In genomic region chr4:89129311-89129913, GRCm38 (mm10) we compare ENCODE assay signal across 8 mouse cellular contexts. TPM values are rescaled to one million over a fixed set of nuclear protein-coding genes. Genes with fewer than 3 reads are reported as not detected.
A peak's percentile ranks its signal among the peaks of the same experiment; 100 is the strongest.
DNase-seq lines count a peak whose midpoint lies in the region; ATAC-seq and TF ChIP-seq lines count a peak whose summit lies in the region.

No protein-coding gene starts in this region.

- peak; percentile 38; the same call in 1 of the 2 replicates for ATAC-seq in limb, embryonic 13.5 days (ENCODE audit: low FRiP score, low read depth)
- peak; percentile 36; the same call in 1 of the 2 replicates for ATAC-seq in midbrain, embryonic 14.5 days (ENCODE audit: low FRiP score, low TSS enrichment)
- ATAC-seq in stomach, embryonic 14.5 days (ENCODE audit: insufficient number of reproducible peaks, insufficient read depth, low FRiP score, low read depth), result peak; percentile 38; the same call in 1 of the 2 replicates

- no peak for TF ChIP-seq POLR2A in kidney, adult 2 months (IDR thresholded peaks at IDR 0.05; ENCODE audit: low read depth, low read length)

- no peaks in the 10 kb centered on the region for H3K9me3 ChIP-seq in limb, embryonic 13.5 days
- no peaks in the 10 kb centered on the region for H3K9me3 ChIP-seq in midbrain, embryonic 14.5 days (ENCODE audit: control insufficient read depth, low read length)
- H3K9me3 ChIP-seq in stomach, embryonic 14.5 days (ENCODE audit: control insufficient read depth, low read depth, low read length), result no peaks in the 10 kb centered on the region

- no peak overlapping the region for H3K4me3 ChIP-seq in kidney, adult 2 months (ENCODE audit: insufficient read depth, low read depth, low read length)
- H3K4me3 ChIP-seq in limb, embryonic 13.5 days, result no peak overlapping the region
- no peak overlapping the region for H3K4me3 ChIP-seq in midbrain, embryonic 14.5 days (replicated peaks; ENCODE audit: low read depth, low read length)
- no peak overlapping the region for H3K4me3 ChIP-seq in stomach, embryonic 14.5 days (ENCODE audit: low read depth, low read length)

- H3K9ac ChIP-seq in limb, embryonic 13.5 days, result no peak overlapping the region
- H3K9ac ChIP-seq in midbrain, embryonic 14.5 days (replicated peaks; ENCODE audit: low read length), result no peak overlapping the region
- no peak overlapping the region for H3K9ac ChIP-seq in stomach, embryonic 14.5 days (replicated peaks; ENCODE audit: low read depth, low read length)

- TF ChIP-seq CTCF in kidney, adult 2 months (conservative IDR thresholded peaks at IDR 0.05; ENCODE audit: insufficient read depth, insufficient read length, low read depth, low read length), result peak; percentile 21; the same call in 1 of the 2 replicates

- no peak overlapping the region for H3K27ac ChIP-seq in kidney, adult 2 months (ENCODE audit: insufficient read depth, low read depth, low read length)
- H3K27ac ChIP-seq in limb, embryonic 13.5 days, result no peak overlapping the region
- H3K27ac ChIP-seq in midbrain, embryonic 14.5 days (replicated peaks; ENCODE audit: low read depth, low read length), result no peak overlapping the region
- H3K27ac ChIP-seq in stomach, embryonic 14.5 days (ENCODE audit: low read length), result no peak overlapping the region

- no peaks in the 10 kb centered on the region for H3K36me3 ChIP-seq in kidney, adult 2 months (ENCODE audit: control insufficient read depth, insufficient read depth, low read length)
- no peaks in the 10 kb centered on the region for H3K36me3 ChIP-seq in limb, embryonic 13.5 days
- no peaks in the 10 kb centered on the region for H3K36me3 ChIP-seq in midbrain, embryonic 14.5 days (ENCODE audit: control insufficient read depth, insufficient read depth, low read length)
- no peaks in the 10 kb centered on the region for H3K36me3 ChIP-seq in stomach, embryonic 14.5 days (ENCODE audit: control insufficient read depth, insufficient read depth, low read length)

- H3K4me2 ChIP-seq in limb, embryonic 13.5 days (replicated peaks), result peak overlapping the region; percentile 45
- peak overlapping the region; percentile 34 for H3K4me2 ChIP-seq in midbrain, embryonic 14.5 days (ENCODE audit: low read length)
- H3K4me2 ChIP-seq in stomach, embryonic 14.5 days (replicated peaks; ENCODE audit: low read depth, low read length), result no peak overlapping the region

- DNase-seq in 3T3-L1 (ENCODE audit: low read depth, low spot score), result peak; percentile 92
- DNase-seq in R1 (ENCODE audit: low read depth, low spot score), result peak; percentile 83
- peak; percentile 87 for DNase-seq in embryo, embryonic 11 days
- DNase-seq in heart, adult 8-10 months (ENCODE audit: low spot score), result peak; percentile 60
- peak; percentile 73 for DNase-seq in kidney, adult 2 months
- peak; percentile 92 for DNase-seq in midbrain, embryonic 14.5 days

- 2% methylated on average over 5 of the region's 5 CpGs for WGBS in kidney, adult 2 months
- WGBS in limb, embryonic 13.5 days, result 8% methylated on average over 5 of the region's 5 CpGs
- 5% methylated on average over 5 of the region's 5 CpGs for WGBS in midbrain, embryonic 14.5 days
- WGBS in stomach, embryonic 14.5 days, result 4% methylated on average over 5 of the region's 5 CpGs

- H3K27me3 ChIP-seq in kidney, adult 2 months (replicated peaks; ENCODE audit: control insufficient read depth, insufficient read depth, low read length), result no peaks in the 10 kb centered on the region
- no peaks in the 10 kb centered on the region for H3K27me3 ChIP-seq in limb, embryonic 13.5 days
- no peaks in the 10 kb centered on the region for H3K27me3 ChIP-seq in midbrain, embryonic 14.5 days (ENCODE audit: control insufficient read depth, insufficient read depth, low read length)
- H3K27me3 ChIP-seq in stomach, embryonic 14.5 days (ENCODE audit: control insufficient read depth, insufficient read depth, low read length), result no peaks in the 10 kb centered on the region

- no peaks in the 10 kb centered on the region for H3K4me1 ChIP-seq in kidney, adult 2 months (ENCODE audit: control insufficient read depth, insufficient read depth, low read length)
- peaks cover 5% of the 10 kb centered on the region; the same call in 1 of the 2 replicates for H3K4me1 ChIP-seq in limb, embryonic 13.5 days
- H3K4me1 ChIP-seq in midbrain, embryonic 14.5 days (ENCODE audit: control insufficient read depth, insufficient read depth, low read length), result no peaks in the 10 kb centered on the region
- H3K4me1 ChIP-seq in stomach, embryonic 14.5 days (ENCODE audit: control insufficient read depth, insufficient read depth, low read length), result no peaks in the 10 kb centered on the region

RNA-seq across cellular contexts. Expression of gene Mtap, which starts 7.5 kb away (rescaled TPM):
- total RNA-seq in heart, adult 8-10 months (2022), result 10 to 100 TPM; 19.9 to 23.2 (median 22.0) TPM
- 8.2 and 11.1 TPM in 2 replicates for polyA plus RNA-seq in kidney, adult 2 months (2012; rRNA removed)
- polyA plus RNA-seq in limb, embryonic 13.5 days (2015; fragmentation: Nextera tagmentation; extraction: Ambion mirVana), result 89.6 and 91.5 TPM in 2 replicates
- 13.9 and 23.2 TPM in 2 replicates for polyA plus RNA-seq in midbrain, embryonic 14.5 days (2014; fragmentation: Nextera tagmentation; extraction: Ambion mirVana)
- polyA plus RNA-seq in stomach, embryonic 14.5 days (2014; fragmentation: Nextera tagmentation; extraction: Ambion mirVana), result 73.0 and 74.6 TPM in 2 replicates
